Mouse (Mus musculus): Measurements from ENCODE around the gene Efl1. TPM values are rescaled to one million over a fixed set of nuclear protein-coding genes. Genes with fewer than 3 reads are reported as not detected.

Gene Efl1
- polyA plus RNA-seq, 1 experiment from 2014 or later = 27.0 TPM

GRCm38 (mm10) chr7:82809126-82809525 lies 160.7 kb downstream of the Efl1 start:
- Histone ChIP-seq H3K27me3 (ENCODE audit: control insufficient read depth, insufficient read depth, low read length) (no peaks in the 10 kb centered on the region), H3K9me3 (ENCODE audit: control insufficient read depth, low read length) (no peaks in the 10 kb centered on the region), H3K27ac (ENCODE audit: low read depth, low read length) (no peak overlapping the region), H3K9ac (ENCODE audit: low read depth, low read length) (no peak overlapping the region), H3K4me2 (replicated peaks; ENCODE audit: low read depth, low read length) (no peak overlapping the region), H3K4me1 (ENCODE audit: control insufficient read depth, insufficient read depth, low read length) (0 out of 2 replicates have a peak, but pooled peaks cover 3% of the 10 kb centered on the region), H3K36me3 (ENCODE audit: control insufficient read depth, insufficient read depth, low read length) (no peaks in the 10 kb centered on the region), H3K4me3 (ENCODE audit: low read length) (no peak overlapping the region)
- 51% methylated on average over 5 of the region's 5 CpGs for WGBS
- ATAC-seq (ENCODE audit: low FRiP score, low TSS enrichment) = no peak

GRCm38 (mm10) chr7:82810799-82811139 lies 162.4 kb downstream of the Efl1 start:
- 46% methylated on average over 5 of the region's 5 CpGs for WGBS
- Histone ChIP-seq H3K4me2 (replicated peaks; ENCODE audit: low read depth, low read length) (no peak overlapping the region; the same call in 1 of the 2 replicates), H3K9ac (ENCODE audit: low read depth, low read length) (no peak overlapping the region), H3K27me3 (ENCODE audit: control insufficient read depth, insufficient read depth, low read length) (no peaks in the 10 kb centered on the region), H3K4me3 (ENCODE audit: low read length) (no peak overlapping the region), H3K27ac (ENCODE audit: low read depth, low read length) (no peak overlapping the region), H3K36me3 (ENCODE audit: control insufficient read depth, insufficient read depth, low read length) (no peaks in the 10 kb centered on the region), H3K4me1 (ENCODE audit: control insufficient read depth, insufficient read depth, low read length) (0 out of 2 replicates have a peak, but pooled peaks cover 3% of the 10 kb centered on the region), H3K9me3 (ENCODE audit: control insufficient read depth, low read length) (no peaks in the 10 kb centered on the region)
- ATAC-seq (ENCODE audit: low FRiP score, low TSS enrichment) = no peak

- peak; percentile 40; the same call in 1 of the 2 replicates for ATAC-seq (ENCODE audit: low FRiP score, low TSS enrichment)
- Histone ChIP-seq H3K27me3 (ENCODE audit: control insufficient read depth, insufficient read depth, low read length) (no peaks in the 10 kb centered on the region), H3K27ac (ENCODE audit: low read depth, low read length) (no peak overlapping the region), H3K4me3 (ENCODE audit: low read length) (no peak overlapping the region), H3K4me1 (ENCODE audit: control insufficient read depth, insufficient read depth, low read length) (0 out of 2 replicates have a peak, but pooled peaks cover 3% of the 10 kb centered on the region), H3K9ac (ENCODE audit: low read depth, low read length) (0 out of 2 replicates have a peak overlapping the region, but pooled peaks have one; percentile 28), H3K9me3 (ENCODE audit: control insufficient read depth, low read length) (no peaks in the 10 kb centered on the region), H3K4me2 (replicated peaks; ENCODE audit: low read depth, low read length) (peak overlapping the region; percentile 19; the same call in 1 of the 2 replicates), H3K36me3 (ENCODE audit: control insufficient read depth, insufficient read depth, low read length) (no peaks in the 10 kb centered on the region)
- 19% methylated on average over 19 of the region's 19 CpGs for WGBS
Observed at GRCm38 (mm10) chr7:82811140-82811851, 162.9 kb downstream of the Efl1 start.

- no peak overlapping the region for H3K4me2 ChIP-seq (replicated peaks; ENCODE audit: low read depth, low read length)
- H3K4me3 ChIP-seq (ENCODE audit: low read length) = no peak overlapping the region
- H3K27me3 ChIP-seq (ENCODE audit: control insufficient read depth, insufficient read depth, low read length) = no peaks in the 10 kb centered on the region
- H3K9me3 ChIP-seq (ENCODE audit: control insufficient read depth, low read length) = no peaks in the 10 kb centered on the region
- 78% methylated on average over 19 of the region's 19 CpGs for WGBS
- H3K27ac ChIP-seq (ENCODE audit: low read depth, low read length) = no peak overlapping the region
- no peak overlapping the region for H3K9ac ChIP-seq (ENCODE audit: low read depth, low read length)
- ATAC-seq (ENCODE audit: low FRiP score, low TSS enrichment) = no peak
- H3K4me1 ChIP-seq (ENCODE audit: control insufficient read depth, insufficient read depth, low read length) = 0 out of 2 replicates have a peak, but pooled peaks cover 3% of the 10 kb centered on the region
- no peaks in the 10 kb centered on the region for H3K36me3 ChIP-seq (ENCODE audit: control insufficient read depth, insufficient read depth, low read length)
Observed at GRCm38 (mm10) chr7:82812186-82813155, 164.1 kb downstream of the Efl1 start.

GRCm38 (mm10) chr7:82819541-82819940 lies 171.1 kb downstream of the Efl1 start:
- 86% methylated on average over 7 of the region's 7 CpGs for WGBS
- H3K4me2 ChIP-seq (replicated peaks; ENCODE audit: low read depth, low read length) = no peak overlapping the region
- H3K4me3 ChIP-seq (ENCODE audit: low read length) = no peak overlapping the region
- no peaks in the 10 kb centered on the region for H3K36me3 ChIP-seq (ENCODE audit: control insufficient read depth, insufficient read depth, low read length)
- no peak overlapping the region for H3K9ac ChIP-seq (ENCODE audit: low read depth, low read length)
- H3K4me1 ChIP-seq (ENCODE audit: control insufficient read depth, insufficient read depth, low read length) = no peaks in the 10 kb centered on the region
- no peak for ATAC-seq (ENCODE audit: low FRiP score, low TSS enrichment)
- no peak overlapping the region for H3K27ac ChIP-seq (ENCODE audit: low read depth, low read length)
- no peaks in the 10 kb centered on the region for H3K27me3 ChIP-seq (ENCODE audit: control insufficient read depth, insufficient read depth, low read length)
- H3K9me3 ChIP-seq (ENCODE audit: control insufficient read depth, low read length) = no peaks in the 10 kb centered on the region

GRCm38 (mm10) chr7:82820661-82821060 lies 172.2 kb downstream of the Efl1 start:
- H3K4me2 ChIP-seq (replicated peaks; ENCODE audit: low read depth, low read length) = no peak overlapping the region
- no peak for ATAC-seq (ENCODE audit: low FRiP score, low TSS enrichment)
- H3K4me3 ChIP-seq (ENCODE audit: low read length) = no peak overlapping the region
- no peaks in the 10 kb centered on the region for H3K36me3 ChIP-seq (ENCODE audit: control insufficient read depth, insufficient read depth, low read length)
- H3K9ac ChIP-seq (ENCODE audit: low read depth, low read length) = no peak overlapping the region
- WGBS = 63% methylated on average over 4 of the region's 4 CpGs
- H3K4me1 ChIP-seq (ENCODE audit: control insufficient read depth, insufficient read depth, low read length) = no peaks in the 10 kb centered on the region
- no peaks in the 10 kb centered on the region for H3K9me3 ChIP-seq (ENCODE audit: control insufficient read depth, low read length)
- no peaks in the 10 kb centered on the region for H3K27me3 ChIP-seq (ENCODE audit: control insufficient read depth, insufficient read depth, low read length)
- no peak overlapping the region for H3K27ac ChIP-seq (ENCODE audit: low read depth, low read length)

GRCm38 (mm10) chr7:82821501-82821900 lies 173.1 kb downstream of the Efl1 start:
- H3K4me1 ChIP-seq (ENCODE audit: control insufficient read depth, insufficient read depth, low read length) = no peaks in the 10 kb centered on the region
- no peak for ATAC-seq (ENCODE audit: low FRiP score, low TSS enrichment)
- no peaks in the 10 kb centered on the region for H3K9me3 ChIP-seq (ENCODE audit: control insufficient read depth, low read length)
- no peak overlapping the region for H3K27ac ChIP-seq (ENCODE audit: low read depth, low read length)
- no peak overlapping the region for H3K4me2 ChIP-seq (replicated peaks; ENCODE audit: low read depth, low read length)
- H3K27me3 ChIP-seq (ENCODE audit: control insufficient read depth, insufficient read depth, low read length) = no peaks in the 10 kb centered on the region
- H3K4me3 ChIP-seq (ENCODE audit: low read length) = no peak overlapping the region
- no peaks in the 10 kb centered on the region for H3K36me3 ChIP-seq (ENCODE audit: control insufficient read depth, insufficient read depth, low read length)
- no peak overlapping the region for H3K9ac ChIP-seq (ENCODE audit: low read depth, low read length)
- WGBS = 83% methylated on average over 3 of the region's 3 CpGs

GRCm38 (mm10) chr7:82822528-82822927 lies 174.1 kb downstream of the Efl1 start:
- Histone ChIP-seq H3K36me3 (ENCODE audit: control insufficient read depth, insufficient read depth, low read length) (no peaks in the 10 kb centered on the region), H3K27ac (ENCODE audit: low read depth, low read length) (no peak overlapping the region), H3K4me1 (ENCODE audit: control insufficient read depth, insufficient read depth, low read length) (no peaks in the 10 kb centered on the region), H3K4me3 (ENCODE audit: low read length) (no peak overlapping the region), H3K9ac (ENCODE audit: low read depth, low read length) (no peak overlapping the region), H3K27me3 (ENCODE audit: control insufficient read depth, insufficient read depth, low read length) (no peaks in the 10 kb centered on the region), H3K9me3 (ENCODE audit: control insufficient read depth, low read length) (no peaks in the 10 kb centered on the region), H3K4me2 (replicated peaks; ENCODE audit: low read depth, low read length) (no peak overlapping the region)
- WGBS = 55% methylated on average over 1 of the region's 1 CpGs
- no peak for ATAC-seq (ENCODE audit: low FRiP score, low TSS enrichment)

All from kidney, embryonic 14.5 days (tissue).